Mouse (Mus musculus) right cerebral cortex, adult 2 months (tissue): Measurements from ENCODE around the gene Ferd3l.

Source experiments
- DNase-seq, 2 experiments: peaks; one replicate each; pipeline ENCODE4 v3.0.0; 2021 to 2022; ENCODE audit warnings: low spot score in 2 of 2

Ferd3l gene

GRCm38 (mm10) chr12:33965661-33966360, 37.6 kb downstream of the Ferd3l start:
- no peak for DNase-seq

GRCm38 (mm10) chr12:33966490-33967415, 38.5 kb downstream of the Ferd3l start:
- DNase-seq: no peak

GRCm38 (mm10) chr12:33967514-33967913, 39.3 kb downstream of the Ferd3l start:
- DNase-seq: peak in 1 of 2 experiments; percentile 17

DNA sequence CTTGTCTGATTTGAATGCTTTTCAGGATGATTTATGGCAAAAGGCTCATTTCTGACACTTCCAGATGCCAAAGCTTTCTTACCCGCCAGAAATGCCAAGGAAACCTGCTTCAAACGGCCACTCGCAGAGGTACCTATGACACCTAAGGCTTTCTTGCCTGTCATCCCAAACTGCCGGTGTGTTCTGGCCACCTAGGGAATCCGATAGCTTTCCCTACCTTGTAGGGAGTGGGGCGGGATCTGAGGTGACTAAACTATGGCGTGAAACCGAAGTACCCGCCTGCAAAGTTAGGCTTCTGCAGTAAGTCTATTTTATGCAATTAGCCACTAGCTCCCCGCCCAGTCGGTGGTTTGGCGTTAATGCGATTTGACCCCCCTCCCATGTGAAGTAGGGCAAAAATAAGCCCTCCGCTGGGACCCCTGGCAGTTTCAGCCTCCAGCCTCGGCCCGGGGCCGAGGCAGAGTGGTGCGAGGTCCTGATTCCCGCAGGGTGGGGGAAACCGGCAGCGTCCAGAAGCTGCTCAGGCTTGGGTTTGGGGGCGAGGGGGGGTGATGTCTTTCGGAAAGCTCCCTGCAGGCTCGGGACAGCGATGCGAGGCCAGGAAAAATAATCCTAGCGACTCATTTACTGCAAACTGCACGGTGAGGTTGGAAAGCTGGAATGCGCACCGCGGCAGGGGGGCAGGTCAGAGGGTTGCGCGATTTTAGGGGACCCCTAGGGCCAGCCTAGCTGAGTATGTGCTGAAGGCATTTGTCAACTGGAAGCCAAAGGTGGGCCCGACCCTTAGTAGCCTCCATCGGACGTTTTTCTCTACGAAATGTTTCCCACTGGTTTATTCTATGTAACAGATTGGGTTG, 40.0 kb downstream of the Ferd3l start:
- peak in 1 of 2 experiments; percentile 10 for DNase-seq

GRCm38 (mm10) chr12:33968898-33969178, 40.6 kb downstream of the Ferd3l start:
- DNase-seq: no peak
